Comparison of ENCODE assay signal across 8 mouse cellular contexts in genomic region chr11:94392672-94393109, GRCm38 (mm10). TPM values are rescaled to one million over a fixed set of nuclear protein-coding genes. Genes with fewer than 3 reads are reported as not detected.
DNase-seq lines count a peak whose midpoint lies in the region; ATAC-seq and TF ChIP-seq lines count a peak whose summit lies in the region.

Gene Abcc3 (minus strand): TSS chr11:94392997.

- no peaks in the 10 kb centered on the region for H3K27me3 ChIP-seq in heart, adult 2 months (ENCODE audit: control insufficient read depth, insufficient read depth, low read length)
- peaks cover 28% of the 10 kb centered on the region for H3K27me3 ChIP-seq in neural tube, embryonic 13.5 days

- TF ChIP-seq CTCF in bone marrow, adult 2 months (IDR thresholded peaks at IDR 0.05; ENCODE audit: control insufficient read depth, insufficient read depth, low read length) = no peak
- no peak for TF ChIP-seq CTCF in heart, adult 2 months (IDR thresholded peaks at IDR 0.05)

- WGBS in bone marrow, adult 2 months = 5% methylated on average over 20 of the region's 20 CpGs
- 11% methylated on average over 20 of the region's 20 CpGs for WGBS in heart, adult 2 months
- 12% methylated on average over 20 of the region's 20 CpGs for WGBS in neural tube, embryonic 13.5 days

- H3K79me2 ChIP-seq in heart, adult 2 months (replicated peaks; ENCODE audit: control insufficient read depth, insufficient read depth, low read length) = no peaks in the 10 kb centered on the region

- H3K4me3 ChIP-seq in bone marrow, adult 2 months (replicated peaks; ENCODE audit: control insufficient read depth, low read depth, low read length) = peak within 1 kb of the TSS; percentile 45
- peak within 1 kb of the TSS; percentile 11 for H3K4me3 ChIP-seq in heart, adult 2 months
- H3K4me3 ChIP-seq in neural tube, embryonic 13.5 days = peak within 1 kb of the TSS; percentile 7; the same call in 1 of the 2 replicates

- ATAC-seq in neural tube, embryonic 13.5 days (ENCODE audit: low read depth) = no peak

- H3K9ac ChIP-seq in heart, adult 2 months (ENCODE audit: low read depth, low read length) = peak within 1 kb of the TSS; percentile 6; the same call in 1 of the 2 replicates
- no peak within 1 kb of the TSS for H3K9ac ChIP-seq in neural tube, embryonic 13.5 days

- no peak within 1 kb of the TSS for H3K27ac ChIP-seq in bone marrow, adult 2 months (ENCODE audit: control insufficient read depth, insufficient read depth, low read depth, low read length, poor library complexity)
- no peak within 1 kb of the TSS for H3K27ac ChIP-seq in heart, adult 2 months
- H3K27ac ChIP-seq in neural tube, embryonic 13.5 days (replicated peaks) = no peak within 1 kb of the TSS

- H3K9me3 ChIP-seq in neural tube, embryonic 13.5 days = no peaks in the 10 kb centered on the region

- no peak for TF ChIP-seq EP300 in heart, adult 2 months (IDR thresholded peaks at IDR 0.05; ENCODE audit: insufficient read depth, low read depth, low read length)

- H3K4me2 ChIP-seq in neural tube, embryonic 13.5 days = peak within 1 kb of the TSS; percentile 38

- peak; percentile 26 for DNase-seq in ES-CJ7 (ENCODE audit: low read depth, low spot score)
- peak; percentile 68 to 75 for DNase-seq in heart, adult 2 months
- DNase-seq in kidney, adult 11 months = peak; percentile 54
- DNase-seq in lung, adult 18-20 months = peak; percentile 86 to 91
- DNase-seq in cerebellum, adult 9-10 months = no peak
- DNase-seq in MN1 (ENCODE audit: low spot score) = no peak

- intact Hi-C loops in heart, adult 2 months (cut with DNase I) = no loop called here

- no peaks in the 10 kb centered on the region for H3K36me3 ChIP-seq in heart, adult 2 months (ENCODE audit: control insufficient read depth, insufficient read depth, low read length)
- no peaks in the 10 kb centered on the region for H3K36me3 ChIP-seq in neural tube, embryonic 13.5 days

- H3K4me1 ChIP-seq in bone marrow, adult 2 months (ENCODE audit: control insufficient read depth, insufficient read depth, low read length) = no peaks in the 10 kb centered on the region; the same call in 1 of the 2 replicates
- no peaks in the 10 kb centered on the region; the same call in 1 of the 2 replicates for H3K4me1 ChIP-seq in heart, adult 2 months (ENCODE audit: control insufficient read depth, insufficient read depth, low read length)
- 0 out of 2 replicates have a peak, but pooled peaks cover 4% of the 10 kb centered on the region for H3K4me1 ChIP-seq in neural tube, embryonic 13.5 days (replicated peaks)

- TF ChIP-seq POLR2A in bone marrow, adult 2 months (IDR thresholded peaks at IDR 0.05; ENCODE audit: borderline replicate concordance, control insufficient read depth, low read depth, low read length) = no peak
- no peak for TF ChIP-seq POLR2A in heart, adult 2 months (IDR thresholded peaks at IDR 0.05; ENCODE audit: insufficient read depth, low read depth, low read length)

RNA-seq across cellular contexts. Expression of gene Abcc3, which starts in this region (rescaled TPM):
- 6.4 and 7.4 TPM in 2 replicates for polyA plus RNA-seq in bone marrow, adult 2 months (2011; ENCODE audit: insufficient read depth, insufficient read length, low replicate concordance, missing spikeins)
- total RNA-seq in heart, adult 2 months (2021) = 1 to 10 TPM; 1.6 to 2.3 TPM
- polyA plus RNA-seq in heart, adult 2 months (2012; rRNA removed) = 1.8 and 2.0 TPM in 2 replicates
- polyA plus RNA-seq in neural tube, embryonic 13.5 days (2015; fragmentation: Nextera tagmentation; extraction: Ambion mirVana) = 0.68 and 1.0 TPM in 2 replicates

Comparison
In these comparisons a context has a peak if more than half of its experiments do, and no peak if none do; other contexts are left out.
1. DNase-seq: peak in ES-CJ7 (single experiment), heart, adult 2 months (2 of 2), kidney, adult 11 months (single experiment) and lung, adult 18-20 months (2 of 2); none in cerebellum, adult 9-10 months (single experiment) and MN1 (single experiment).
2. Peak in every context shown above with its lines, with median percentiles within 50 percentile points of each other: H3K4me3 ChIP-seq.